Mouse (Mus musculus) heart, embryonic 16.5 days (tissue): ENCODE measurements around the gene Emc6. TPM values are rescaled to one million over a fixed set of nuclear protein-coding genes. Genes with fewer than 3 reads are reported as not detected.
A peak's percentile ranks its signal among the peaks of the same experiment; 100 is the strongest.

Experiments used
- ATAC-seq: fragments of 200-750 bp; cut with Nextera tagmentation; replicated peaks from 2 replicates; pipeline ENCODE4 v1.8.0; 2017; ENCODE audit warnings: moderate number of reproducible peaks; ENCODE audit not compliant: insufficient read depth, low FRiP score; ENCODE audit errors: extremely low read depth
- H3K27ac ChIP-seq: fragments of 300-500 bp; sonication (generic); 2 replicates; pipeline ENCODE4 v1.5.1; 2014; ENCODE audit warnings: mild to moderate bottlenecking, low read length, control low read depth, moderate library complexity
- H3K27me3 ChIP-seq: fragments of 300-500 bp; sonication (generic); 2 replicates; pipeline ENCODE4 v1.6.1; 2014; ENCODE audit warnings: low read length, mixed read lengths; ENCODE audit not compliant: control insufficient read depth, insufficient read depth
- H3K36me3 ChIP-seq: fragments of 300-500 bp; sonication (generic); 2 replicates; pipeline ENCODE4 v1.6.1; 2014; ENCODE audit not compliant: control insufficient read depth, insufficient read depth
- H3K4me1 ChIP-seq: fragments of 300-500 bp; sonication (generic); 2 replicates; pipeline ENCODE4 v1.6.1; 2014; ENCODE audit warnings: low read length, mixed read lengths; ENCODE audit not compliant: control insufficient read depth, insufficient read depth
- H3K4me2 ChIP-seq: fragments of 300-500 bp; sonication (generic); 2 replicates; pipeline ENCODE4 v1.6.1; 2014; ENCODE audit warnings: low read depth, mild to moderate bottlenecking, control low read depth, low read length
- H3K4me3 ChIP-seq: fragments of 300-500 bp; sonication (generic); 2 replicates; pipeline ENCODE4 v1.5.1; 2014; ENCODE audit warnings: mild to moderate bottlenecking, control low read depth, low read length
- H3K9ac ChIP-seq: fragments of 300-500 bp; sonication (generic); 2 replicates; pipeline ENCODE4 v1.6.1; 2014; ENCODE audit warnings: low read length, control low read depth
- H3K9me3 ChIP-seq: fragments of 300-500 bp; sonication (generic); replicated peaks from 2 replicates; pipeline ENCODE4 v1.6.1; 2016; ENCODE audit warnings: low read length; ENCODE audit not compliant: control insufficient read depth
- WGBS: fragments of 180-500 bp; shearing (Covaris S2); extraction: QIAGEN DNeasy Blood & Tissue Kit; methylation state at CpG from one replicate; pipeline ENCODE4 v1.1.7; 2014; 5-methylcytosine and 5-hydroxymethylcytosine counted together
- polyA plus RNA-seq: library from polyadenylated mRNA; unstranded; fragments of >200 nt; fragmentation: Nextera tagmentation; extraction: Ambion mirVana; gene quantifications from 2 replicates; pipeline ENCODE4 v1.2.1, GENCODE M21; 2015

Emc6 gene
- polyA plus RNA-seq, result 105 and 113 TPM in 2 replicates

DNA sequence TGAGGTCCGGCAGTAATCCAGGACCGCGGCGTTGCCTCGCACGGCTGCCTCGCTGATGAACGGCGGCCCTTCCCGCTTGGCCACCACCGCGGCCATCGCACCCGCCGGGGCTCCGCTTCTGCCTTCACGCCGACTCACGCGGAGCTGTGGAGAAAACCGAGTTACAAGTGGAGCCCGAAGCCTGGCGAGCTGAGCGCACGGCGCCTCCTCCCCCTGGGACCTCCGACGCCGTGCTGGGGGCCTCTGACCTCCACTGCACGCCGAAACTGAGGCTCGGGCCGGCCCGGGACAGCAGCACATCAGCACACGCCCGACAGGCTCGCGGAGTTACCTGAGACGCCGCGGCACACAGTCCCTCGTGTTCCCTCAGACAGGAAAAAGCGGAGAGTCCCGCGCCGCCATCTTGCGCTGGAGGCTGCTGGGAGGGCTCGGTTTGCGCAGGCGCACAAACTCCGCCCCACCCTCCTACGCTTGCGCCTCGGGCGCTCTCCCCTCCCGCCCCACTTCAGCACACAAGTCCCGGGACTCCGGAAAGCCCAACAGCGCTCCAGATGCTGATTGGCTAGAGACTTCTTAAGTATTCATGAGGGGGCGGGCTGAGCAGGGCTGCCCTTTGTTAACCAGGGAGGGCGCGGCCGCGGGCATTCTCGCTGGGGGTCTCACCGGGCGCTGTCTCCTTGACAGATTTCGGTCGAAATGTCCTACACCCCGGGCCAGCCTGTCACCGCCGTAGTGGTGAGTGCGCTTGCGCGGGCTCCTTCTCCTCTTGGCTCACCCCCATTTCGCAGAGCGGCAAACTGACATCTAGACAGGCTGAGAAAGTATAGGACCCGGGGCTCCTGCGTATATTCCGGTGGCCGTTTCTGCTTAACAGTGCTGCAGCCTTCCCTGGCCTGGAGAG is at the start of gene Emc6, which contains the start of gene Tax1bp3:
Gene Emc6 (minus strand): TSS at position 430 of the 901 bp plus-strand sequence.
Gene Tax1bp3 (plus strand): TSS at position 476 of the 901 bp plus-strand sequence.
- H3K4me2 ChIP-seq, result peak within 1 kb of the TSS; percentile 91
- H3K9ac ChIP-seq, result peak within 1 kb of the TSS; percentile 97
- H3K4me3 ChIP-seq, result peak within 1 kb of the TSS; percentile 98
- ATAC-seq, result peak; percentile 98
- peaks cover 37% of the 10 kb centered on the region for H3K4me1 ChIP-seq
- H3K36me3 ChIP-seq, result peaks cover 5% of the 10 kb centered on the region; the same call in 1 of the 2 replicates
- H3K27ac ChIP-seq, result peak within 1 kb of the TSS; percentile 100
- H3K9me3 ChIP-seq, result no peaks in the 10 kb centered on the region
- no peaks in the 10 kb centered on the region for H3K27me3 ChIP-seq
- under 1% methylated on average over 80 of the region's 81 CpGs for WGBS

DNA sequence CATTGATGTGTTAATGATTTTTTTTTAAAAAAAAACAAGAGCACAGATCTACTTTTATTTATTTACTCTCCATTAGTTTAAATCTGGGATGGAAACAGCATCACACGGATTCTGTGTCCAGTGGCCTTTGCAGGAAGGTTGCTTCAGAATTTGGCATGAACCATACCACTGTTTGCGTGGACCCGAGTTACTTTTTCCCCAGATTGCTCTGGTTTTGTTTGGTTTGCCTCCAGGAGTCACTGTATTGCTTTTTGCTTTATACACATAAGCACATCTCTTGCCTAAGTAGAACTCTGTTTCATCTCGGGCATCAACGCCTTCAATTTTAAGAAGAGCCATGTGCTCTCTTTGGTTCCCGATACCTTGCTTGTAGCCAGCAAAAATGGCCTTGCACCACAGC is 49.0 kb upstream of the Emc6 start:
- Histone ChIP-seq H3K4me1 (no peaks in the 10 kb centered on the region), H3K9me3 (no peaks in the 10 kb centered on the region), H3K27me3 (no peaks in the 10 kb centered on the region), H3K9ac (no peak overlapping the region), H3K4me2 (no peak overlapping the region), H3K4me3 (no peak overlapping the region), H3K27ac (no peak overlapping the region), H3K36me3 (no peaks in the 10 kb centered on the region)
- WGBS, result 85% methylated on average over 6 of the region's 6 CpGs
- ATAC-seq, result no peak

DNA sequence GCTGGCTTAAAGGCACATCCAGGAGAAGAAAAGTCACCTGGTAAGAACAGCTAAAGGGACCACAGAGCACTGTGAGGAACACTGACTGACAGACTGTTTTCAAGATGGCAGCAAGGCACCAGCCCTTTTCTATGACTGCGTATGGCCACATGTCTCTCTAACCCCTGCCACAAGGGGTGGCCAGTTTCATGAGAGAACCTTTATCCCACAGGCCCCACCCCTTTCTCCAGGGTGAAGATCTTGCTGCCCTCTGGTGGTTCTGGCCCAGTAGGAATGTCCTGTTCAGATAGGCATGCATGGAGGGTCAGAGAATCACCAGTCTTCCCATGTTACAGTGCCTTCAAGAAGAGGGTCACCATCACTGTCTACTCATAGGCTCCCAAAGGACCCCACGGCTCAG is 47.1 kb upstream of the Emc6 start:
- no peak overlapping the region for H3K4me2 ChIP-seq
- no peak overlapping the region for H3K9ac ChIP-seq
- no peak overlapping the region for H3K27ac ChIP-seq
- no peak overlapping the region for H3K4me3 ChIP-seq
- 65% methylated on average over 2 of the region's 2 CpGs for WGBS
- ATAC-seq, result no peak
- H3K27me3 ChIP-seq, result no peaks in the 10 kb centered on the region
- H3K9me3 ChIP-seq, result no peaks in the 10 kb centered on the region
- no peaks in the 10 kb centered on the region for H3K36me3 ChIP-seq
- H3K4me1 ChIP-seq, result no peaks in the 10 kb centered on the region

GRCm38 (mm10) chr11:73222846-73223245 is 46.0 kb upstream of the Emc6 start:
- ATAC-seq, result no peak
- 34% methylated on average over 5 of the region's 5 CpGs for WGBS

GRCm38 (mm10) chr11:73220651-73221050 is 43.8 kb upstream of the Emc6 start:
- Histone ChIP-seq H3K4me3 (no peak overlapping the region), H3K36me3 (no peaks in the 10 kb centered on the region), H3K9me3 (no peaks in the 10 kb centered on the region), H3K27me3 (no peaks in the 10 kb centered on the region), H3K4me1 (no peaks in the 10 kb centered on the region), H3K9ac (no peak overlapping the region), H3K27ac (no peak overlapping the region), H3K4me2 (no peak overlapping the region)
- 88% methylated on average over 1 of the region's 1 CpGs for WGBS
- no peak for ATAC-seq

More at GRCm38 (mm10) chr11:73222846-73223245, 46.0 kb upstream of the Emc6 start:
- no peaks in the 10 kb centered on the region for H3K36me3 ChIP-seq
- no peaks in the 10 kb centered on the region for H3K9me3 ChIP-seq
- H3K9ac ChIP-seq, result no peak overlapping the region
- H3K27ac ChIP-seq, result no peak overlapping the region
- H3K4me1 ChIP-seq, result no peaks in the 10 kb centered on the region
- no peak overlapping the region for H3K4me2 ChIP-seq
- H3K4me3 ChIP-seq, result no peak overlapping the region
- no peaks in the 10 kb centered on the region for H3K27me3 ChIP-seq

DNA sequence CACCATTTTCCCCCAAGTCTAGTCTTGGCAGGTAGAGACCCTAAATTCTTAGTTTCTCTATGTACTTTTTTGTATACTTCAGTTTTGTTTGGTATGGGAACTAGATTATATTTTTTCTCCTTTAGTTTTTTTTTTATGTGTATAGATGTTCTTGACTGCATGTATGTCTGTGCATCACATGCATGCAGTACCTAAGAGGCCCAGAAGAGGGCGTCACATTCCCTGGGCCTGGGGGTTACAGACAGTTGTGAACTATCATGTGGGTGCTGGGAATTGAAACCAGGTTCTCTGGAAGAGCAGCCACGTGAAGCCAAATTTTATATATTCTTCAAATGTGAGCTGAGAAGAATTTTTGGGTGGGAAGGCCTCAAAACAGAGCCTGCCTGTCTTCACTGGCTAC is 42.8 kb upstream of the Emc6 start:
- H3K4me1 ChIP-seq, result no peaks in the 10 kb centered on the region
- H3K36me3 ChIP-seq, result no peaks in the 10 kb centered on the region
- WGBS, result 58% methylated on average over 2 of the region's 2 CpGs
- H3K9me3 ChIP-seq, result no peaks in the 10 kb centered on the region
- no peak for ATAC-seq
- H3K4me2 ChIP-seq, result no peak overlapping the region
- H3K27me3 ChIP-seq, result no peaks in the 10 kb centered on the region
- no peak overlapping the region for H3K27ac ChIP-seq
- no peak overlapping the region for H3K9ac ChIP-seq
- no peak overlapping the region for H3K4me3 ChIP-seq

- no peak overlapping the region for H3K4me2 ChIP-seq
- no peak overlapping the region for H3K27ac ChIP-seq
- ATAC-seq, result no peak
- H3K27me3 ChIP-seq, result no peaks in the 10 kb centered on the region
- no peak overlapping the region for H3K9ac ChIP-seq
- WGBS, result 63% methylated on average over 3 of the region's 3 CpGs
- H3K4me1 ChIP-seq, result no peaks in the 10 kb centered on the region
- H3K4me3 ChIP-seq, result no peak overlapping the region
- no peaks in the 10 kb centered on the region for H3K36me3 ChIP-seq
- H3K9me3 ChIP-seq, result no peaks in the 10 kb centered on the region
Measured at GRCm38 (mm10) chr11:73213956-73214355, 37.1 kb upstream of the Emc6 start.

DNA sequence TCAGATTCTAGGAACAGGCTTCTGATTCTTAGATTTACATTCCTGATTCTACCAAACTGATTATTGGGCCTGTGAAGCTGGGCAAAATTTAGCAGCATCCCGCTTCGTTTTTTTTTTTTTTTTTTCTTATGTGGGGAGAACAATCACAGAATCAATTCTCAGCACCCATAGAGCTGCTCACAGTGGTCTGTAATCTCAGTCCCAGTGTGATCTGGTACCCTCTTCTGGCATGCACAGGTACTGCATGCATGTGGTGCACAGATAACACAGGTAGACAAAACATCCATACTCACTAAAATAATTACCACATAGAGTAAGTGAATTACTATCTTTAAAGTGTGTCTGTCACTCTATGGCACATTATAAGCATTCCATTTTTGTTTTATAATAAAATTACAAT is 30.8 kb upstream of the Emc6 start:
- H3K36me3 ChIP-seq, result no peaks in the 10 kb centered on the region
- no peak overlapping the region for H3K27ac ChIP-seq
- no peak overlapping the region for H3K4me3 ChIP-seq
- no peak for ATAC-seq
- H3K9ac ChIP-seq, result no peak overlapping the region
- 76% methylated on average over 2 of the region's 2 CpGs for WGBS
- H3K4me2 ChIP-seq, result no peak overlapping the region
- H3K27me3 ChIP-seq, result no peaks in the 10 kb centered on the region
- 0 out of 2 replicates have a peak, but pooled peaks cover 2% of the 10 kb centered on the region for H3K9me3 ChIP-seq
- H3K4me1 ChIP-seq, result no peaks in the 10 kb centered on the region

GRCm38 (mm10) chr11:73205194-73205593 is 28.4 kb upstream of the Emc6 start:
- 0 out of 2 replicates have a peak, but pooled peaks cover 2% of the 10 kb centered on the region for H3K9me3 ChIP-seq
- no peak overlapping the region for H3K27ac ChIP-seq
- no peaks in the 10 kb centered on the region for H3K27me3 ChIP-seq
- no peaks in the 10 kb centered on the region for H3K36me3 ChIP-seq
- no peaks in the 10 kb centered on the region for H3K4me1 ChIP-seq
- 69% methylated on average over 7 of the region's 7 CpGs for WGBS
- no peak overlapping the region for H3K4me3 ChIP-seq
- ATAC-seq, result no peak
- H3K9ac ChIP-seq, result no peak overlapping the region
- H3K4me2 ChIP-seq, result no peak overlapping the region
